8 mouse cellular contexts compared by ENCODE assay signal in the genomic region with DNA sequence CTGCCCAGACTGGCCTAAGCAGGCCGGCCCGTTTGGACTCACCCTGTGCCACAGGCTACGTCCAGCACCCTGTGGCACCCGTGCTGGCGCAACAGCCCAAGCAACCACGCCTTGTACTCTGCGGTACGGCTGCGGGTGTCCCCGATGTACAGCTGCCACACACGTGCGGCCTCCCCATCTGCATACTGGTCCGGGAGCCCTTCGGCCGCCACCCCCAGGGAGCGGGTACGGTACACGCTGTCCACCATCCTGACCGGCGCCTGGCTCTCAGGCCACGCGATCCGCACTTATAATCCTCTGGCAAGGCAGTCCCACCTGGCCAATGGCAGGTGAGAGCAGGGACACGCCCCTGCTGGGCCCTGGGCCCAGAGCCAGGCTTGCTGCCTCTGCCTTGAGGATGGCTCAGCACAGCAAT. TPM values are rescaled to one million over a fixed set of nuclear protein-coding genes. Genes with fewer than 3 reads are reported as not detected.
DNase-seq lines count a peak whose midpoint lies in the region; ATAC-seq lines count a peak whose summit lies in the region.

A gene (minus strand): TSS at position 265 of the 415 bp plus-strand sequence.

- no peak for ATAC-seq in forebrain, embryonic 14.5 days
- ATAC-seq in megakaryocyte, adult 5-6 weeks (ENCODE audit: poor library complexity, severe bottlenecking): peak; percentile 45

- no peaks in the 10 kb centered on the region for H3K9me3 ChIP-seq in forebrain, embryonic 14.5 days (replicated peaks; ENCODE audit: control insufficient read depth, low read length)

- H3K4me2 ChIP-seq in forebrain, embryonic 14.5 days (ENCODE audit: low read length): no peak within 1 kb of the TSS

- DNase-seq in retina, postnatal 1 day: peak; percentile 20
- DNase-seq in retina, embryonic 14.5 days (ENCODE audit: low spot score): no peak
- DNase-seq in forebrain, embryonic 14.5 days (ENCODE audit: low spot score): no peak
- DNase-seq in kidney, postnatal 36 days: peak; percentile 92 to 93
- DNase-seq in embryo, embryonic 10 days (ENCODE audit: low spot score): no peak
- no peak for DNase-seq in left cerebral cortex, adult 11 months (ENCODE audit: low spot score)
- no peak for DNase-seq in right cerebral cortex, adult 2 months (ENCODE audit: low spot score in 2 of 2)

- H3K27ac ChIP-seq in forebrain, embryonic 14.5 days (ENCODE audit: low read depth, low read length): no peak within 1 kb of the TSS

- H3K9ac ChIP-seq in forebrain, embryonic 14.5 days (ENCODE audit: low read length): peak within 1 kb of the TSS; percentile 43; the same call in 1 of the 2 replicates

- no peaks in the 10 kb centered on the region for H3K4me1 ChIP-seq in forebrain, embryonic 14.5 days (ENCODE audit: control insufficient read depth, insufficient read depth, low read length)

- no peak within 1 kb of the TSS for H3K4me3 ChIP-seq in forebrain, embryonic 14.5 days (ENCODE audit: low read depth, low read length)

- H3K27me3 ChIP-seq in forebrain, embryonic 14.5 days (replicated peaks; ENCODE audit: control insufficient read depth, insufficient read depth, low read length): peaks cover 6% of the 10 kb centered on the region; the same call in 1 of the 2 replicates

- peaks cover 3% of the 10 kb centered on the region; the same call in 1 of the 2 replicates for H3K36me3 ChIP-seq in forebrain, embryonic 14.5 days (ENCODE audit: control insufficient read depth, insufficient read depth, low read length)

- 21% methylated on average over 24 of the region's 24 CpGs for WGBS in forebrain, embryonic 14.5 days

RNA-seq across cellular contexts. Expression of the gene that starts here (rescaled TPM):
- polyA plus RNA-seq in forebrain, embryonic 14.5 days (2014; fragmentation: Nextera tagmentation; extraction: Ambion mirVana): 0.58 and 0.79 TPM in 2 replicates
- total RNA-seq in megakaryocyte, adult 5-6 weeks (2015): 0.80 and 1.9 TPM in 2 replicates
- total RNA-seq in megakaryocyte, adult 5-6 weeks (2017): 0.89 and 1.1 TPM in 2 replicates

Comparison
In these comparisons a context has a peak if more than half of its experiments do, and no peak if none do; other contexts are left out.
1. DNase-seq: peak in retina, postnatal 1 day (single experiment) and kidney, postnatal 36 days (2 of 2); none in retina, embryonic 14.5 days (single experiment), forebrain, embryonic 14.5 days (single experiment), embryo, embryonic 10 days (single experiment), left cerebral cortex, adult 11 months (single experiment) and right cerebral cortex, adult 2 months (0 of 2).